Mouse (Mus musculus) testis, adult 2 months (tissue): ENCODE data around the gene Rsph3b.
"Not testable (repeated sequence)": the region's sequence is repeated elsewhere in the genome, so short reads cannot be mapped to it uniquely, and the experiment has no call there.

Experiments
- CTCF ChIP-seq: fragments of 200-500 bp; IDR thresholded peaks from 2 replicates; pipeline ENCODE4 v1.5.1; 2012; ENCODE audit warnings: low read depth, mild to moderate bottlenecking, inconsistent platforms, low read length, moderate library complexity; ENCODE audit not compliant: control insufficient read depth, insufficient read depth, insufficient replicate concordance
- POLR2A ChIP-seq: fragments of 200-500 bp; IDR thresholded peaks from 2 replicates; pipeline ENCODE4 v1.6.1; 2012; ENCODE audit warnings: low read depth, mild to moderate bottlenecking, inconsistent platforms, low read length, moderate library complexity; ENCODE audit not compliant: control insufficient read depth

- not testable (repeated sequence) for TF ChIP-seq POLR2A, CTCF
Measured at GRCm38 (mm10) chr17:6980144-6980543, 31.7 kb upstream of the Rsph3b start.
